Mouse (Mus musculus) myocyte (in vitro differentiated cells): ENCODE measurements at regions not wholly inside any gene's neighbourhood (a gene's known extent, or its start where the extent isn't known, plus 50 kb on each side); places are given as distances from the start of the nearest gene placed in this dataset.

Experiments
- CEBPB ChIP-seq: IDR thresholded peaks from 2 replicates; pipeline ENCODE4 v1.6.1; 2011; ENCODE audit warnings: mild to moderate bottlenecking, moderate library complexity; ENCODE audit not compliant: poor library complexity, insufficient read depth, severe bottlenecking
- E2F4 ChIP-seq: IDR thresholded peaks from one replicate; pipeline ENCODE4 v1.6.1; 2011; ENCODE audit warnings: mild to moderate bottlenecking, control low read depth, moderate library complexity; ENCODE audit not compliant: insufficient read depth
- MAX ChIP-seq: IDR thresholded peaks from one replicate; pipeline ENCODE4 v1.6.1; 2011; ENCODE audit warnings: low read depth, mild to moderate bottlenecking, control low read depth
- MYOD1 ChIP-seq, 3 experiments: IDR thresholded peaks; one replicate each; pipeline ENCODE4 v1.6.1; 2011; ENCODE audit warnings: control low read depth in 2 of 3, low read depth in 2 of 3, mild to moderate bottlenecking in 2 of 3, moderate library complexity in 1 of 3; ENCODE audit not compliant: insufficient read length in 2 of 3, control insufficient read depth in 1 of 3
- MYOG ChIP-seq, 3 experiments: IDR thresholded peaks; one replicate each; pipeline ENCODE4 v1.6.1; 2011; ENCODE audit warnings: control low read depth in 2 of 3, low read depth in 2 of 3, mild to moderate bottlenecking in 2 of 3; ENCODE audit not compliant: insufficient read length in 2 of 3, control insufficient read depth in 1 of 3, insufficient read depth in 1 of 3
- POLR2A ChIP-seq: IDR thresholded peaks from one replicate; pipeline ENCODE4 v1.6.1; 2011; ENCODE audit warnings: low read depth, mild to moderate bottlenecking, control low read depth, moderate library complexity; ENCODE audit not compliant: insufficient read length
- SRF ChIP-seq: IDR thresholded peaks from one replicate; pipeline ENCODE4 v1.6.1; 2011; ENCODE audit warnings: low read depth; ENCODE audit not compliant: control insufficient read depth, insufficient read length

- TF ChIP-seq POLR2A (no peak), MYOG (IDR thresholded peaks at IDR 0.05; ENCODE audit: control insufficient read depth in 1 of 3, insufficient read depth in 1 of 3, insufficient read length in 2 of 3, low read depth in 2 of 3) (no peak), CEBPB (0 out of 2 replicates have a peak, but pooled peaks have one; percentile 51), MAX (no peak), SRF (no peak), MYOD1 (IDR thresholded peaks at IDR 0.05; ENCODE audit: control insufficient read depth in 1 of 3, insufficient read length in 2 of 3, low read depth in 2 of 3) (no peak), E2F4 (no peak)
These were observed 502.6 kb downstream of the Col12a1 start for GRCm38 (mm10) chr9:79215986-79216385.
